Mouse (Mus musculus): ENCODE results near the gene Lrrk2. TPM values are rescaled to one million over a fixed set of nuclear protein-coding genes. Genes with fewer than 3 reads are reported as not detected.

Lrrk2 gene
- 1.5 and 1.9 TPM in 2 replicates for polyA plus RNA-seq (2015; fragmentation: Nextera tagmentation; extraction: Ambion mirVana)

DNA sequence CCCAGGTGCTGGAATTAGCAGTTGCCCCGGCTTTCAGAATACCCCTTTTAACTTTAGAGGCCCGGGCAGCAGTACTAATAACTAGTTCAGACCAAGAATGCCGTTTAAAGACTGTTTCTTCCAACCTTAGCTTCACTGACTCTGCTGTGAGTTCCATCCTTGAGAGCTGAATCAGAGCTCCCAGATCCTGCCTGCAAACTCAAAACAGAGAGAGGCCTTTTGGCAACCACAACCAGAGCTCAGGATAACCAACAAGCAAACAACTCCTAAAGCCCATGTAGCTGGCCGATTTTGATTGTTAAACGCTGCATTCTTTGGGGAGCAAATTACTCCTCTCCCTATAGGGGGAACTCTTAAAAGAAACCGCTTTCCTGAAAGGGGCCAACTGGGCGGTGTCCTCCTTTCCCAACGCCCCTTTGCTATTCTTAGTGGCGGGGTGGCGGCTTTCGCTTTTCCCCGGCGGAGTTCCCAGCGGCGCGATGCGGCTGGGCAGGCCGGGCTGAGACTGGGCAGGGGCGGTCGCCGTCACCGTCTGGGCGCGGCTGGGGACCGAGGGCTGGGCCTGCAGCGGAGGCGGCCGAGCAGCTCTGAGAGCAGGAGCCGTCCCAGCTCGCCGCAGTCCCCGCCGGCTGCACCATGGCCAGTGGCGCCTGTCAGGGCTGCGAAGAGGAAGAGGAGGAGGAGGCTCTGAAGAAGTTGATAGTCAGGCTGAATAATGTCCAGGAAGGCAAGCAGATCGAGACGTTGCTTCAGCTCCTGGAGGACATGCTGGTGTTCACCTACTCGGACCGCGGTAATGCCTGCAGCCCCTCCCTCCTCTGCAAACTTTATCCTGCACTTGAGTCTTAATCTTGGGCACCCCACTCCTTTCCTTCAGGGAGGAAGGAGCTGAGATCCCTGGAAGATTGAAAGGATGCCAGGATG lies at the start of gene Lrrk2:
TSS of gene Lrrk2 (plus strand) at position 531 of the 924 bp plus-strand sequence.
- Histone ChIP-seq H3K9ac (peak within 1 kb of the TSS; percentile 60), H3K4me2 (peak within 1 kb of the TSS; percentile 88), H3K9me3 (no peaks in the 10 kb centered on the region), H3K27ac (peak within 1 kb of the TSS; percentile 35; the same call in 1 of the 2 replicates), H3K27me3 (replicated peaks) (0 out of 2 replicates have a peak, but pooled peaks cover 3% of the 10 kb centered on the region), H3K36me3 (replicated peaks) (no peaks in the 10 kb centered on the region), H3K4me3 (peak within 1 kb of the TSS; percentile 54), H3K4me1 (peaks cover 11% of the 10 kb centered on the region)
- peak; percentile 98 for ATAC-seq (replicated peaks)
- 3% methylated on average over 40 of the region's 40 CpGs for WGBS

DNA sequence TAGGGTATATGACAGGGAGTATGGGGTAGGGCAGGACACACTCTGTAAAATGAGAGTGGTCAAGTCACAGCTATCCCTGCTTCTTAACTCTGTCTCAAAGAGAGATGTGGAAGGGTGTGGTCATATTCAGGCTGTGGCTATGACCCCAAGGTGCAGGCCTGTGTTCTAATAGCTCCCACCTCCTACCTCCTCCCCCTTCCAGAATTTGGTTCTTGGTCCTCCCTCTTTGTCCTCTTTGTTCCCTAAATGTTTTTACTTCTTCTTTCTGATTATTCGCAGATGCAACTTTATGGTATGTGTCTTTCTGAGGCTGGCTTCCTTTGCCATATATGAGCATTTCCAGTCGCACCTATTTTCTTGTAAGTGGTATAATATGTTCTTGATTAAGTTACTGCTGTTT lies 48.5 kb upstream of the Lrrk2 start:
- Histone ChIP-seq H3K4me3 (no peak overlapping the region), H3K9ac (no peak overlapping the region), H3K27me3 (replicated peaks) (no peaks in the 10 kb centered on the region), H3K36me3 (replicated peaks) (no peaks in the 10 kb centered on the region), H3K4me2 (no peak overlapping the region), H3K4me1 (no peaks in the 10 kb centered on the region), H3K9me3 (no peaks in the 10 kb centered on the region), H3K27ac (no peak overlapping the region)
- WGBS, result 93% methylated on average over 2 of the region's 2 CpGs
- no peak for ATAC-seq (replicated peaks)

DNA sequence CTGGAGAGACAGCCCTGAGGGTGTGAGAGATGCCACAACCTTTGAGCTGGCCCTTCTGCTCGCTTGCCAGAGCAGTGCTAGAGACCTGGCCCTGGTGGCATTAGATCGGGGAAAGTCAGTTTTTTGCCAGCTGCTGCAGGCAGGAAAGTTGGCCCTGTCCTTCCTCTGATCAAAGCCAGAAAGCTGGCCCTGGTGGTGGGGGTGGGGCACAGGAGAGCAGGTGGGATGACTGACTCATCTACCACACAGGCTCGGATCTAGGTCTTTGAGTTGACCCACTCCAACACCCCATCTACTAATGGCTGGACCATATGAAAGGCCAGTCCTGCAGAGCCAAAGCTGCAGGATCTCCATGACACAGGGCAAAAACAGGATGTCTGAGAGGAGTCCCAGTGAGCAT lies 43.8 kb upstream of the Lrrk2 start:
- no peaks in the 10 kb centered on the region for H3K9me3 ChIP-seq
- no peaks in the 10 kb centered on the region for H3K27me3 ChIP-seq (replicated peaks)
- ATAC-seq (replicated peaks), result no peak
- H3K4me1 ChIP-seq, result no peaks in the 10 kb centered on the region
- H3K4me2 ChIP-seq, result no peak overlapping the region
- H3K27ac ChIP-seq, result no peak overlapping the region
- no peak overlapping the region for H3K9ac ChIP-seq
- 88% methylated on average over 3 of the region's 3 CpGs for WGBS
- no peaks in the 10 kb centered on the region for H3K36me3 ChIP-seq (replicated peaks)
- H3K4me3 ChIP-seq, result no peak overlapping the region

DNA sequence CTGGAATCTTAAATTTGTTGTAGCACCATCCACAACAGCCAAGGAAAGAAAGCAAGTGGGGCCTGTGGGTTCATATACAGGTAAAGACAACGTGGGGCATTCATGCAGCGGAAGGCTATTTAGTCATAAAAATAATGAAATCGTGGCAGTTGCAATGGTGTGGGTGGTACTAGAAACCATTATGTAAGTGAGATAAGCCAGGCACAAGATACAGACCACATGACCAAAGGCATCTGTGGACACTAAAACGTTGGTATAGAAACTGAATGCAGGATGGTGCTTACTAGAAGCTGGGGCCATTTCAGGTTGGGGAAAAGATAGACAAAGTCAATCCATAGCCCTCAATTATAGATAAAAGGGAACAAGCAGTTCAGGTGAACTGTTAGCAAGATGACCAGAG lies 40.5 kb upstream of the Lrrk2 start:
- H3K4me1 ChIP-seq, result no peaks in the 10 kb centered on the region
- H3K27me3 ChIP-seq (replicated peaks), result no peaks in the 10 kb centered on the region
- no peak for ATAC-seq (replicated peaks)
- H3K9me3 ChIP-seq, result no peaks in the 10 kb centered on the region
- H3K36me3 ChIP-seq (replicated peaks), result no peaks in the 10 kb centered on the region
- no peak overlapping the region for H3K4me2 ChIP-seq
- H3K27ac ChIP-seq, result no peak overlapping the region
- H3K4me3 ChIP-seq, result no peak overlapping the region
- 92% methylated on average over 4 of the region's 4 CpGs for WGBS
- no peak overlapping the region for H3K9ac ChIP-seq

DNA sequence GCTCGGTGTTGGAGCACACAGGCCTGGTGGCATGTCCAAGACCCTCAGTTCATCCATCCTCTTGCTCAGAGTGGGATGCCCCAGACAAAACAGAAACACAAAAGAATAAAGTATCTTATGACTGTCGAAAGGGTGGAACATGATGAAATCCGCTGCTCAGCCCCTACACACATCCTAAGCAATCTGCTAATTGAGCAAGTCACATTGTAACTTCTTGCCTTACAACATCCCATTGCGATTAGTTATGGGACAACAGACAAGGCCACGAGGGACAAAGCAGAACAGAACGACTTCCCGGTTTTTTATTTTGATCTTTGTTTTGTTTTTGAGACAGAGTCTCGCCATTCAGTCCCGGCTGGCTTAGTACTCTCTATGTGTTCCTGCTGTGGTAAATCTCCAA lies 39.9 kb upstream of the Lrrk2 start:
- Histone ChIP-seq H3K9ac (no peak overlapping the region), H3K36me3 (replicated peaks) (no peaks in the 10 kb centered on the region), H3K9me3 (no peaks in the 10 kb centered on the region), H3K4me1 (no peaks in the 10 kb centered on the region), H3K4me3 (no peak overlapping the region), H3K27me3 (replicated peaks) (no peaks in the 10 kb centered on the region), H3K27ac (no peak overlapping the region), H3K4me2 (no peak overlapping the region)
- no peak for ATAC-seq (replicated peaks)
- 80% methylated on average over 9 of the region's 9 CpGs for WGBS

DNA sequence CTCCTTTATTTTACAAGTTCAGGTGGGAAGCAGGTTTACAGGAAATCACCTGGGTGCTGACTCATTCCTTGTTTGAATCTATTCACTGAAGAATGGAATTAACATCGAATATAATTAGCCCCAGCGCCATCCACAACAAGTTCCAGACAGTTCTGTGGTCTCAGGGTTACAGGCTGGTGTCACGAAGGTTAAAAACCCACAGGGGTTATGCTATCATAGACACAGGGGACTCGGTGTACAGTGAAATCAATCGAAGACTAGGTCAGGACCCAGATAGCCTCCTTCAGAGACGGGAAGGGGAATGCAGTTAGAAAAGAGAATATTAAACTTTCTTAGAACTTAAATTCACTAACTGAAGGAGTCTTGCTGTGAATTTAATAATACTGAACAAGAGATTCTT lies 39.2 kb upstream of the Lrrk2 start:
- H3K4me1 ChIP-seq, result no peaks in the 10 kb centered on the region
- no peaks in the 10 kb centered on the region for H3K9me3 ChIP-seq
- H3K4me2 ChIP-seq, result no peak overlapping the region
- 68% methylated on average over 6 of the region's 6 CpGs for WGBS
- no peaks in the 10 kb centered on the region for H3K36me3 ChIP-seq (replicated peaks)
- no peak for ATAC-seq (replicated peaks)
- H3K9ac ChIP-seq, result no peak overlapping the region
- H3K27me3 ChIP-seq (replicated peaks), result no peaks in the 10 kb centered on the region
- no peak overlapping the region for H3K4me3 ChIP-seq
- H3K27ac ChIP-seq, result no peak overlapping the region

DNA sequence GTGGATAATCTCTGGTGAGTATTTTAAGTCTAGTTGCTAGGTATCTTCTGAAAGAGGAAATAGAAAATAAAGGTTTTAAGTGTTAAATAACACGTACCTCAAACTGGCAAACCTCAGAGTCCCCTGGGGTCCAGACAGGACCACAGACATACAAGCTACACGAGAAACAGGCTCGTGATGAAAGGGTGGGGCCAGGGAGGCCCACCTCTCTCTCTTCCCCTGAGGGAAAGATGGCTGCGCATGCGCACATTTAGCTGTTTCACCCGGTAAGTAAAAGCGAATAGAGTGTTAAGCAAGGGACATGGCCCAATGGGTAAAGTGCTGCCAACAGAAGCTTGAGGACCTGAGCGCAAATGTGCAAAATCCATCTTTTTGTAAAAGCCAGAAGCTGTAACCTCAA lies 38.7 kb upstream of the Lrrk2 start:
- ATAC-seq (replicated peaks), result no peak

DNA sequence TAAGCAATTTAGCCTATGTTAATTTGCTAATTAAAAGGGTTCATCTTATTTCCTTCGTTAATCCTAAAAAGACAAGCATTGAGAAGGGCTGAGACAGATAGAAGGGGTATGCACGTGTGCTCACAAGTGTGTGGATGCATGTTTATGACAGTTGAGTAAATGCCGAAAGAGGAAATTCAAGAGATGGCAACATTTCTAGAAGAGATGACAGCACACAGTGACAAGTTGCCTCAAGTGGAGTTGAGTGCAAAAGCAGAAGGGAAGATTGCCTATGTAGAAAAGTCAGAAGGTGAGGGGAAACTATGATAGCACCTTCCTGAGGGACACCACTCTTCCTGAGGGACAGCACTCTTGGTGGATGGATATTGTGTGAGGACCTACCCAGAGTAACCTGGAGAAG lies 31.3 kb upstream of the Lrrk2 start:
- no peak overlapping the region for H3K4me2 ChIP-seq
- H3K9me3 ChIP-seq, result no peaks in the 10 kb centered on the region
- H3K4me1 ChIP-seq, result no peaks in the 10 kb centered on the region
- no peaks in the 10 kb centered on the region for H3K27me3 ChIP-seq (replicated peaks)
- no peak overlapping the region for H3K9ac ChIP-seq
- H3K4me3 ChIP-seq, result no peak overlapping the region
- no peak overlapping the region for H3K27ac ChIP-seq
- 73% methylated on average over 3 of the region's 3 CpGs for WGBS
- ATAC-seq (replicated peaks), result no peak
- no peaks in the 10 kb centered on the region for H3K36me3 ChIP-seq (replicated peaks)

More for the DNA sequence above, 38.7 kb upstream of the Lrrk2 start:
- WGBS, result 80% methylated on average over 8 of the region's 8 CpGs
- no peak overlapping the region for H3K4me2 ChIP-seq
- no peaks in the 10 kb centered on the region for H3K27me3 ChIP-seq (replicated peaks)
- no peak overlapping the region for H3K9ac ChIP-seq
- no peaks in the 10 kb centered on the region for H3K4me1 ChIP-seq
- no peak overlapping the region for H3K27ac ChIP-seq
- no peak overlapping the region for H3K4me3 ChIP-seq
- no peaks in the 10 kb centered on the region for H3K9me3 ChIP-seq
- H3K36me3 ChIP-seq (replicated peaks), result no peaks in the 10 kb centered on the region

DNA sequence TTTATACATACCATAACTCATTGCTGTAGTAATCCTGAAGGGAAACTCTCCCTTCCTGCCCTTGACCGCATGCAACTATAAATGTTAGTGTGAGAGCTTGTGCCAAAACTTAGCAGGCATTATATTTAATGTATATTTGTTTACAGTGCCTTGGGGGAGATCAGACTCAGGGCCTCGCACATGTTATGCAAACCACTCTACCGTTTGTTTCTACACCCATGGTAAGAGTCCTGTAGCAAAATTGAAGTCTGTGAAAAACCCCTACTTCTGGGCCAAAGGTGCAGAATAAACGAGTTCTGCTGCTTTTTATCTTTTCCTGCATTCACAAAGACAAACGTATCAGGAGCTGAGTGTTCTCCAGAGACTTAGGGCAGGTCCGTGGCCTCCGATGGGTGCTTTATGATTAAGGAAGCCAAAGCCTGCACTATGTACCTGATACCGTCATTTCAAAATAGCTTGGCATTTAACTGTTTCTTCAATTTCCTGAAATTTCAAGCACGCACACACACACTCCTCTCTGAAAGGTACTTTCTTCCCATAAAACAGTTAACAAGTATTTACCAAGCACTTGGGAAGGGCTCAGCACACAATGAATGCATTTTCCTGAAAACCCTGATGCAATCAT lies 30.2 kb upstream of the Lrrk2 start:
- Histone ChIP-seq H3K4me1 (no peaks in the 10 kb centered on the region), H3K4me3 (no peak overlapping the region), H3K9me3 (no peaks in the 10 kb centered on the region), H3K27me3 (replicated peaks) (no peaks in the 10 kb centered on the region), H3K4me2 (no peak overlapping the region), H3K36me3 (replicated peaks) (no peaks in the 10 kb centered on the region), H3K27ac (no peak overlapping the region), H3K9ac (no peak overlapping the region)
- WGBS, result 81% methylated on average over 9 of the region's 9 CpGs
- ATAC-seq (replicated peaks), result no peak

DNA sequence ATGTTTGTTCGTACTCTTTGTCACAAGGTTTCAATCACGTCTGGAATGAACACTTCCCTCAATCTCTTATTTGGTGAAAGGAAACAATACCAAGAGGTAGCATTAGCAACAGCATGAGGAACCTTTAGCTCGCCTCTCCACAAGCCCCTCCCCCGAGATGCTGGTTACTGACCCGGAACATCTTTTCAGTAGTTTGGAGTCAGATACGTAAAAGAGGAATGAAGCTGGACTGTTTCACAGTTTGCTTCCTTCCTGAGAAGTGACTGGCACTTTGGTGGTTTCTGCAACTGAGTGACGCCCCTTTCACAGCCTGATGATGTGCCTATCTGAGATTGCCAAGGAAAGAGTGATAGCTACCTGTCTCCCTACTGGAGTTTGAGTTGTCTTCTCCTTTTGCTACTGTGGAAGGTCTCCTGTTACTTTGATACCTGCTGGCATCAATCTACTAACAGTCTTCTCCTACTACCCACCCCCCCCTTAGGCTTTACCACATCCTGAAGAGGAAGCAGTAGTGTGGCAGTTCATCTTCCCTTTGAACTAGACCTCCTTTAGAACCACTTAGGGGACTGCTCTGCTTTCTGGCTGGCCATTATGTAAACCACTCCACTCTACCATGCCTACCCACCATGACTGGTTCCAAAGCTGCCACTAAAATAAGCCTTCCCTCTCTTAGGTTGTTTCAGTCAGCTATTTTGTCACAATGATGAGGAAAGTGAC lies 29.2 kb upstream of the Lrrk2 start:
- ATAC-seq (replicated peaks), result no peak
- Histone ChIP-seq H3K27ac (no peak overlapping the region), H3K4me3 (no peak overlapping the region), H3K36me3 (replicated peaks) (no peaks in the 10 kb centered on the region), H3K4me2 (no peak overlapping the region), H3K27me3 (replicated peaks) (no peaks in the 10 kb centered on the region), H3K9me3 (no peaks in the 10 kb centered on the region), H3K9ac (no peak overlapping the region), H3K4me1 (no peaks in the 10 kb centered on the region)
- 61% methylated on average over 7 of the region's 7 CpGs for WGBS

DNA sequence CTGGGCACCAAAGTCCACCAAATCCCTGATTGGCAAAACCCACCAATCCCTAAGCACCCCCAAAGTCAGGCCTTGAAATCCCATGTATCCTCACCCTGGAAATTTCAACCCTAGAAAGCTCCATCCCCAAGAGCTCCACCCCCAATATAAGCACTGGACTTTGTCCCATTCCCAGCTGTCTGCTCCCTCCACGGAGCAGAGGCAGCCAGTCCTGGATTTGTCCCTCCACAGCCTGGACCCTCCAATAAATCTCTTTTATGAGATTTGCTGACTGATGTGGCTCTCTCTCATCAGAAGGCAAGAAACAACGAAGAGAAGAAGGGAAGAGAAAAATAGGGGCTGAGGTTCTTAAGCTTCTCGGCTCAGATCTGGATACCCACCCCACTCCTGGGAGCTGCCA lies 22.7 kb upstream of the Lrrk2 start:
- H3K4me2 ChIP-seq, result no peak overlapping the region
- H3K36me3 ChIP-seq (replicated peaks), result no peaks in the 10 kb centered on the region
- no peaks in the 10 kb centered on the region for H3K9me3 ChIP-seq
- H3K27me3 ChIP-seq (replicated peaks), result no peaks in the 10 kb centered on the region
- WGBS, result 70% methylated on average over 3 of the region's 3 CpGs
- H3K4me3 ChIP-seq, result no peak overlapping the region
- H3K4me1 ChIP-seq, result no peaks in the 10 kb centered on the region
- no peak overlapping the region for H3K9ac ChIP-seq
- no peak overlapping the region for H3K27ac ChIP-seq
- no peak for ATAC-seq (replicated peaks)

DNA sequence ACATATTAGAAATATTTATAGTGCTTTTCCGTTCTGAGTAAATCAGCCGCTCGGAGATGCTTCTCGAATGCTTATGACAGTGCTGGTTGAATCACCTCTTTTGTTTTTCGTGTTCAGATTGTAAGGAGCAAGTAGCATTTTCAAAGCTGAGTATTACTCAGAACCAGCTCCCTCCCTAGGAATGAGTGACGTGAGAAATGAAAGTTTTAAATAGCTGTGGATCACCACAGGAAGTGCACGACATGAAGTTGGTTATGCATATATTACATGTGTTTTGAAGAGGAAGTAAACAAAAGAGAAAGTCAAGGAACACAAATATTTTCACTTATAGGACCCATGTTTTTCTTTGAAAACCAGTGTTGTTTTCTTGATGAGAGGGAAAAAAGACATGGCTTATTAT lies 21.5 kb upstream of the Lrrk2 start:
- H3K4me3 ChIP-seq, result no peak overlapping the region
- H3K9ac ChIP-seq, result no peak overlapping the region
- 81% methylated on average over 7 of the region's 7 CpGs for WGBS
- no peaks in the 10 kb centered on the region for H3K9me3 ChIP-seq
- no peaks in the 10 kb centered on the region for H3K4me1 ChIP-seq
- H3K4me2 ChIP-seq, result no peak overlapping the region
- H3K27ac ChIP-seq, result no peak overlapping the region
- no peak for ATAC-seq (replicated peaks)
- no peaks in the 10 kb centered on the region for H3K27me3 ChIP-seq (replicated peaks)
- no peaks in the 10 kb centered on the region for H3K36me3 ChIP-seq (replicated peaks)

Measured in midbrain, embryonic 15.5 days (tissue).